Mouse (Mus musculus) heart, adult 8-10 months (tissue): Measurements from ENCODE around the gene C1qa. TPM values are rescaled to one million over a fixed set of nuclear protein-coding genes. Genes with fewer than 3 reads are reported as not detected.
A peak's percentile ranks its signal among the peaks of the same experiment; 100 is the strongest.

Source experiments
- DNase-seq: peaks from one replicate; pipeline ENCODE4 v3.0.0; 2022; ENCODE audit warnings: low spot score
- total RNA-seq, 4 experiments: library from RNA; stranded (reverse); gene quantifications; 2 replicates each; pipeline ENCODE4 v1.2.4; 2022

The C1qa gene
- total RNA-seq, 4 experiments from 2014 or later = 23.6 to 36.8 (median 31.2) TPM

DNA sequence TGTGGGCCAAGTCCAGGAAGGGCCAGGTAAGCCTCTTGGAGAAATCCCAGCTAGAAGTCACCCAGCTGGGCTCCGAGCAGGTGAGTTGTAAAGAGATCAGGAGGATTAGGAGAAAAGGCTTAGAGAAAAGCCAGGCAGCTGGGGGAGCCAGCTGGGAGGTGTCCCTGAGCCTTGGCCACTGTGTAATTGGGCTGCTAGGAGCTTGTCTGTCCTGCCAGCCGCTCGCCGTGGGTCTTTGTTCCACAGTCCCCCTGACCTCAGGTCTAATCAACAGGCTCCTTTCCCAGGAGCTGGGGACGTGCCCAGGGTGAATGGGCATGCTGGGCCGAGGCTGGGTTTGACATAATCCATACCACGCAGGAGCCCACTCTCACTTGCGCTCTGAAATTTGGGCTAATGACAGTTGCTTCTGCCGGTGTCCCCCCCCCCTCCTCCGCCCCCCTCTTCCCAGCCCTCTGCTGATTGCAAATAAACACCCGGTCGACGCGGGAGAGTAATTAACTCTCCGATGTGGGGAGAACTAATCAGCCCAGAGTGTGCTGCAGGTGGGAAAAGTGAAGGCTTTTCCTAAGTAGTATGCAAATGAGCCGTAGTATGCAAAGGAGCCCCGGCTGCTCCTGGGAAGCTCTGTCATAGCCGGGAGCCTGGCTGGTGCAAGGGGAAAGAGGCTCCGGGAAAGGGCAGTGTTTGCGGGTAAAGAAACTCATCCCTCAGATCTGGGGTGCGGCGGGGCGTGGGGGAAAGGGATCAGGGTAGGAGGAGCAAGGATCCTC, 6.3 kb upstream of the C1qa start:
- DNase-seq = no peak

DNA sequence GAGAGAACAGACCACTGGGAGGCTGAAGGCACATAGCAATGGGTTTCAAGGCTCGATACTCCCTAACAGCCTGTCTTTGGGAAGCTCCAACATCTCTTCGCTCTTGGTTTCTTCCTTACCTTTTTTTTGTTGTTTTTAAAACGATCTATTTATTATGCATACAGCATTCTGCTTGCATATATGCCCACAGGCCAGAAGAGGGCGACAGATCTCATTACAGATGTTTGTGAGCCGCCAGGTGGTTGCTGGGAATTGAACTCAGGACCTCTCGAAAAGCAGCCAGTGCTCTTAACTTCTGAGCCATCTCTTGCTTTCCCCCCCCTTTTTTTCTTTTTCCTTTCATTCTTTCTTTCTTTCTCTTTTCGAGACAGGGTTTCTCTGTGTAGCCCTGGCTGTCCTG, 551 bp upstream of the C1qa start:
- DNase-seq = no peak

DNA sequence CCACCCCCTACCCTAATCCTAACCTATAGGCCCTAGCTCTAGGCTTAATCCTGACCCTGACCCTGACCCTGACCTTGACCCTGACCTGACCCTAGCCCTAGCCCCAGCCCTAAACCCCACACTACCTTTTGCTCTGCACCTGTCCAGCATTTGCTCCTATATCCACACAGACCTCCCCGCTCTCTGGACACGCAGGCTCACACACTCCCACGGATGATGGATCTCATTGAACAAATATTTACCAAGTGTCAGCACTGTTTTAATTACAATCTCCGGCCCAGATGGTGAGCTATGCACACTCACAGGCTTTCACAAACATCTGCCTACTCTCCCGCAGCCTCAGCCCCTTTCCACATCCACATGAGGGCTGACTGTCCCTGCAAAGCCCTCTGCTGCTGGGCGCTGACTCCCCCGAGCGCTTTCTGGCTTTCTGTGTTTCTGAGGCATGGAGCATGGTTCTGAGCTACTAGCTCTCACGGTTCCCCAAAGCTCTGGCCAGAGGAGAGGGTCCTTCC, 462 bp downstream of the C1qa start:
- DNase-seq = no peak

DNA sequence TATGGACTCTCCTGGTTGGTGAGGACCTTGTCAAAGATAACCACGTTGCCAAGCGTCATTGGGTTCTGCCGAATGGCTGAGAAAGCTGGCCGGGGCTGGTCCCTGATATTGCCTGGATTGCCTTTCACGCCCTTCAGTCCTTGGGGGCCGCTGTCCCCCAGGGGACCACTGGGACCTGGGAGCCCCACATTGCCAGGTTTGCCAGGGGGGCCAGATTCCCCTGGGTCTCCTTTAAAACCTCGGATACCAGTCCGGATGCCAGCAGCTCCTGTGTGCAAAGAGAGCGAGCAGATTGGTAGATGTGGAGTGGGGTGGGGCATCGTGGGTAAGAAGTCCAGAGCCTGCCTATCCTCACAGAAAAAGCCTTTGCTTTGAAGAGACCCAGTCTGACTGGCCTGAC, 2.1 kb downstream of the C1qa start:
- no peak for DNase-seq

DNA sequence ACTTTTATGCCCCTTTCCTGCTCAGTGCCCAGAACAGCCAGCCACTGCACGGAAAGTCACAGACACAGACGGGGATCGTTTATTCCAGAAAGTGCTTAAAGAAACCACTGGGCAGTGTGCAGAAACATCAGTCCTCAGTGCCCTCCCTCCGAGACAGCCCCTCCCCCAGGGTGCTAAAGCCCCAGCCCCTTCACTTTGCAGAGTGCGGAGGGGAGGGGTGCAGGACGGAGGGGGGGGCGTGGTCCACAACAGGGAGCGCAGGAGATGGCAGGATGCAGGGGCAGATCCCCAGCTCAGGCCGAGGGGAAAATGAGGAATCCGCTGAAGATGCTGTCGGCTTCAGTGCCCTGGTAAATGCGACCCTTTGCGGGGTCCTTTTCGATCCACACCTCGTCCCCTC, 2.7 kb downstream of the C1qa start:
- no peak for DNase-seq

DNA sequence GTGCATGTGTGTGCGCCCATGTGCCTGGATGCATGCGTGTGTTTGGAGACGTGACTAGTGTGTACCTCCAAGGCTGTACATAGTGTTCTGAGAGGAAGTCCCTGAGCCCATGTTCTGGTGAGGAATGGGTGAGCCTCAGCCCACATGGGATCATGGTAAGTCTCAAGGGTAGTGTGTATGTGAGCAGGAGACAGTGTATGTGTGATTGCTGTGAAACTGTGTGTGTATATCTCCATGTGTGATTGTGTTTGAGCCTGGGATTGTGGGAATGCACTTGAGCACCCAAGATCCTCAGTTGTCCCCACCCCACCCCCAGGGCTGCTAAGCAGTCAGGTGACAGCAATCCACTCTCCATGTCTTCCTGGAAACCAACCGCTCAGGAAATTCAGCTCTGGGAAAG, 3.8 kb downstream of the C1qa start:
- no peak for DNase-seq

DNA sequence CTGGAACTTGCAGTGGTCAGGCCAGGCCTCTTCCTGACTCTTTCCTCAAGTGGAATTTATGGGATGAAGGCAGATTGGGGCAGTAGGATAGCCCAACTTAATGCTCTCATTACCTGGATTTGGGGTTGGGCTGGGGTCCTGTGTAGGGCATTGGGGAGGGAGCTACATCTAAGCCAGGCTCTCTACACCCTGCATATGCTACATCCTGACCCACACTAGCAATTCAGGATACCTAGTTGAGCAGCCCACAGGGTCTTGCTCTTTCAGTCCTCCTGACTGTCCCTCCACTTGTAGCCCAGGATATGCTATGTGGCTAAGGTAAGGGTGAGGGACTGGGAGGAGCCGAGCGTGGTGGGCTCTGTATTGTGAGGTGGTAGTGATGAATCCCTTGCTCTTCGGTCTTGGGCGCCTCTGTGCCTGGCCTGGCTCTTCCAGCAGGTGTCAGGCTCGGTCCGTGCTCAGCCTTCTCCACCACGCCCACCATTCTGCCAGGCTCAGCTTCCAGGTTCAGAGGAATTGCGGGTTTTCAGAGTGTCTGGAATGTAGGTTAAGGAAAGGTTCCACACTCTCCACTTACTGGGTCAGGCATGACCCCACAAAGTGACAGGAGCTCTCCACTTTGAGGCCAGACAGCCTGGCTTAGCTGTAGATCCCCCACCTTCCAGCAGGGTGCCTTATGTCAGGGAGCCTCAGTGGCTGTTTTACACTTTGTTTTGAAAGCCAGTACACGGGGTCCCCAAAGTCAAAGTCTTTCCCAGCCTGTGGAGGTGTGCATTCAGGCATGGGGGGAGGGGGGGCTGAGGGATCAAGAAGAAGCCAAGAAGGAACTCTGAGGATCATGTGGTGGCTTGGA, 4.7 kb downstream of the C1qa start:
- DNase-seq = no peak

DNA sequence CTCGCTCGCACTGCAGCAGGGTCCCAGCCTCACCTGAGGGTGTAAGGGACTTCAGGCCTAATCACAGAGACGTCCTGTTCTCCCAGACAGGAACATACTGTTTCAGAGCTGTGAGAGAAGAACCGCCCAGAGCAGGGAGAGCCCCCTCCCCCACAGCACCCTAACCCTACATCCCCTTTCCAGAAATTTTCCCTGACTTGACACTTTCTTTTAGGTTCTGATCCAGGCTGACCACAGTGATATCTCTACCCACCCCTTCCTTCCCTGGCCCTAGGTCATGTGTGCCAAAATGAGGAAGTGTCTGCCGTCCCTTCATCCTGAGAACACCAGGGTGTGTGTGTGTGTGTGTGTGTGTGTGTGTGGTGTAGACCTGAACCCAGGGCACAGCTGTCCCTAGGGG, 5.8 kb downstream of the C1qa start, which contains the start of gene C1qc:
Gene C1qc (minus strand): TSS at position 255 of the 400 bp plus-strand sequence.
- peak; percentile 56 for DNase-seq

DNA sequence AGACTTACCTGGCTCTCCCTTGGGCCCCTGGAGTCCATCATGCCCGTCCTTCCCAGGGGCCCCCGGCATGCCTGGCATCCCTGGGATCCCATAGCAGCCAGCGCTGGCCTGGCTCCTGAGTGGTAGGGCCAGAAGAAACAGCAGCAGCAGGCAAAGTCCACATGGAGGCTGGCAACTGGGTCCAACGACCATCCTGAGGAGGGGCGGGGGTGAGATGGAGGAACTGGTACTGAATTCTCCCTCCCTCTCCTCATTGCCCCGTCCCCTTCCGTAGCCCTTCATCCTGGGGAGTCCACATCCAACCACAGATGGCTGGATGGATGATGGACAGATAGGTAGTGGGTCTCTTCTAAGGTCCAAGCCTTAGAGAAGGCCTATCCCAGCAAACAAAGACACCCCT, 6.2 kb downstream of the C1qa start:
- DNase-seq = no peak

DNA sequence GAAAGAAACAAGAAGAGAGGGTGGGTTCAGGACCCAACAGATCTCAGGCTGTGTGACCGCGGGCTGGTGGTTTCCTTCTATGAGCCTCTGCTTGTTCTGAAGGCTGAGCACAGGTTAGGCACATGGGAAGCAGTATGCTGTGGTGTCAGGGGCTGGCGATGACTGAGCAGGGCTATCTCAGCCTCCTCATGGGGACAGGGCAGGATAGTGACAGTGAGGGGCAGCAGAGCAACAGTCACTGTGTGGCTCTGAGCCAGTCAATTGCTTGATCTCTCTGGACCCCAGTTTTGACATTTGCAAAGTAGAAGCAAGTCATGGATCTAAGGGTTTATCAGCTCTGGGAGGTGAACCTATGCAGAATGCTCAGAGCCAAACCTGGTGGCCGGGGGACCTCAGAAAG, 7.5 kb downstream of the C1qa start:
- no peak for DNase-seq

DNA sequence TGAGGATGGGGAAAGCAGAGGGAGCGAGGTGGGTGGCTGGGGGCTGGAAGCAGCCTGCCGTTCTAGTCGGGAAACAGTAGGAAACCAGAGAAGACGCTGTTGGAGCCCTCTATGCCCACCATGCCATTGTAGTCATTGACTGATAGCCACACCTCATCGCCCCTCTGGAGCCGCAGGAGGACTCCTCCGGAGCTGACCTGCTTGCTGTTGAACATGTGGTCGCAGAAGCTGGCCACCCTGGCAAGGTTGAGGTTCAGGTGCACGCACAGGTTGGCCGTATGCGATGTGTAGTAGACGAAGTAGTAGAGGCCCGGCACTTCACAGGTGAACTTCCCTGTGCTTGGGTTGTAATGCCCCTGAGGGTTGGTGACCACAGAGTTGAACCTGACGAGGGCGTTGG, 8.6 kb downstream of the C1qa start:
- no peak for DNase-seq

DNA sequence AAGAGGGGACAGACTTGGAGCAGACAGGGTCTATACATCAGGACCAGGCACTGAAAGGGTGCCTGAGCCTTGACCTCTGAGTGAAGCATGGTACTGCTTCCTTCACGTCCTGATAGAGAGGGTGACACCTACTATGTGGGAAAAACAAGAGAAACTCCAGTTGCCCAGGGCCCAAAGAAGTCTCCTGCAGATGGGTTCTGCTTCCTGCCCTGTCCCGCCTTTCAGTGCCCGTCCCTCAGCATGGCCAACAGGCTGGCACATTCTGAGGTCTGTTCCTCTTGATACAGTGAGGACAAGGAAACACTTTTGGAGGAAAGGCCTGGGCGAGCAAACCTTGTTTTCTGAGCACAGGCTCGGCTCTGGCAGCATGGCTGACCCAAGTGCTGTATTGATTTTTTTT, 10.9 kb downstream of the C1qa start:
- DNase-seq = no peak

DNA sequence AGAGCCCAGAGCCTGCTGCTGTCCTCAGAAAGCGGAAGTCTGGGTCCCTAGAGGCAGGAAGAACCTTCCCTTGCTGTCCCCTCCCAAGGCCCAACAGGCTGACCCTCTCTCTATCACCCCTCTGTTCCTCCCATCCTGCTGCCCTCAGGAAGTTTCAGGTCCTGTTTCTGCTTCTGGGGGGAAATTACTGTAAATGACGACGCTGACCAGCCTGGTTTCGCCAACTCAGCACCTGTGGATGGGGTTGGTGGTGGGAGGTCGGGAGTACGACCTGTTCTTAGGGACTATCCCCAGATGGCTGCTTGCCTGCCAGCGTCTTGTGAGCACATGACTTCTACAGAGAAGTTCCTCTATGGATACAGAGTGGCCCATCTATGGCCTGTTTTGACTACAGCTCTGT, 12.5 kb downstream of the C1qa start, which contains the start of gene C1qb:
Gene C1qb (minus strand): TSS at position 87 of the 400 bp plus-strand sequence.
- peak; percentile 53 for DNase-seq

DNA sequence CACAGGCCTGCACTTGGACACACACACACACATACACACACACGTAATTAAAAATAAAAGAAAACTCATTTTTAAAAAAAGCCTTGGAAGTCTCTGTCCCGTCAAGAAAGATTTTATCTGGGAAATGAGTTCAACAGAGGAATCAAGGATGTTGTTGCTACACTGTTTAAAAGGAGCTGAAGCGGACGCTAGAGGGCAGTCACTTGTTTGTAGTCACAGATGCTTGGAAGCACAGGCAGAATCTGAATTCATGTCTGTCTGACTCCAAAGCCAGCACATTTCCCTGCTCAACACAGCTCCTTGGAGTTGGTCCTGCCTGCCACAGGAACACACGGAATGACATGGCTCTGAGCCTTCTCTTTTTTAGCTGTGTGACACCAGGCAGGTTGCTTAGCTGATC, 20.0 kb downstream of the C1qa start:
- no peak for DNase-seq

DNA sequence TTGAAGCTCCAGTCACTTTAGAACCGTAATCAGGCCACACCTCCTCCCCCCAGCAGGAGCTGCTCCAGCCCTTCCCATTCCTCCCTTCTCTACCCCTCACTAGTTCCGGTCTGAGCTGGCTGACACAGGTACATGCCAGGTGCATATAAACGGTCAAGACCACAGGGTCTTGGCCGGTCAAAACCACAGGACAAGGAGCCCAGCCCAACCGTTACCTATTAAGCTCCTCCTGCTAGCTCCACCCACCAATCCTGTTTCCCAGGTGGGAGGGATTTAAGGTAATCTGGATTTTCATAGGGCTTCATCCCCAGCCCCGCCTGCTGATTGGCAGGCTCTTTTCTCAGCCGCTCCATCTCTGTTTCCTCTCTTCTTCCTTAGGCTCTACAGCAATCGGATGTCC, 20.4 kb downstream of the C1qa start:
- no peak for DNase-seq

DNA sequence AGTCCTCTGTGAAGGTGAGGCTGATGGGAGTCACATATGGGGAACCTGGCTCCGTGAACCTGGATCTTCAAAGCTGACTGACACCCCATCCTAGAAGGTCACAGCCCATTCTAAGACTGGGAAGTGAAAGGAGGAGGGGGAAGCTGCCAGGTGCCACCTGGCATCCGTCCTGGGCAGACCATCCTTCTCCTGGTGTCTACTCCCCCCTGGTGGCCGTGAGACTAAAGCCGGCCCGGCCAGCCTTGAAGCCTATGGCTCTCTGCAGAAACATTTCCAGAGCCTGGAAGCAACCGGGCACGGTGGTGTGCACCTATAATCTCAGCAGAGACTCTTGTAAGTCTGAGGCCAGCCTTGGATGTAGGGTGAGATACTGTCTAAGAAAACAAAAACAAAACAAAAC, 21.6 kb downstream of the C1qa start:
- DNase-seq = no peak

DNA sequence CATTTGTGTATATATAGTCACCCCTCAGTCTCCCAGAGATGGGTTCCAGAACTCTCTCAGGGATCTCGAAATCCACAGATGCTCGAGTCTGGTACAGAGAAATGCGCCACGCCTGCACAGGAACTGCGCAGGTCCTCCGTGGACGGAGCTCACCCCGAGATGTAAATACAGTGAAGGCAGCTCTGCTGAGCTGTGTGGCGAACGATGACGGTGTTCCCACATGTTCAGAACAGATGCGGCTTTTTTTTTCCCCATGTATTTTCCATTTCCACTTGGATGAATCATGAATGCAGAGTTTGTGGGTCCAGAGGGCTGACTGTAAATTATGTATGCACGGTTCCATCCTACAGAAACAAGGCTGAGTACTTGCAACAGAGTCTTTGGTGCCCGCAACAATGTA, 23.6 kb downstream of the C1qa start:
- no peak for DNase-seq

DNA sequence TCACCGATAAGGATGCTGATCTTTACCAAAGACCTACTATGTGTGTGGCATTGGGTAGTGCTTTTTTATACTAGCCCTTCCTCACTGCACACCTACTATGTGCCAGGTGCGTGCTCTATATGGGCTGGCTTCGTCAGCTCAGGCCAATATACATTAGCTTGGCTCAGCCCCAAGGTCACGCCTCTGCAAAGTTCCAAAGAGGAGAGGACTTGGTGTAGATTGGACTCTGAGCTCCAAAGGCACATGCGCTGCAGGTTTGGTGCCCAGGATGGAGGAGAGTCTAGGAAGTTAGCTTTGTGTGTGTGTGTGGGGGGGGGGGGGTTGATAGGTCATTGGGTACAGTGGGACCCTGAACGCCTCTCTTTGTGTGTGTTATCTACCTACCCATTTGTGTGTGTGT, 30.2 kb downstream of the C1qa start:
- DNase-seq = no peak

DNA sequence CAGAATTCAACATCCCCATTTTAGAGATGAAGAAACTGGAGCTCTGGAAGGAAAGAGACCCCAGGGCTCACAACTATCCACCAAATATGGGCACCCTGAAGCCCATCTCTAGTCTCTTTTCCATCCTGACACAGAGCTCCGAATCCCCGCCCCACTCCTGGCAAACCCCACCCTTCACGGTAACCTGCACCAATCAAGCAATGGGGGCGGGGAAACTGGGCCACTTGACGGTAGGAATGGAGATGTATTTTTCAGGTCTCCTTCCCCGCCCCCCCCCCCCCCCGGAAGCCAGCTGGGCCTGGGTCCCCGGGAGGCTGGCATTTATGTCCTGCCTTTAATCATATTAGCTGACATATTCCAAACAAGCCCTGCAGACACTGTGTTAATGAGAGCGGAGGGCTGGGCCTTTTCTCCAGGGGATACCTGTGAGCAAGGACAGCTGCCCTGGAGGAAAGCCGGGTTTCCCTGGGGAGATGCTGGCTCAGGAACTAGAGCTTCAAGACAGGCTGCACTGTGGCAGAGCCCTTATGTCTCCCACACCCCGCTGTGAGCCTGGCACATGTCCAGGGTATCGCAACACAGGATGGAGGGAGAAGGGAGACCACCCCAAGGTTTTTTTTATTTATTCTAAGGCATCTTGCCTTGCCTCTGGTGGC, 30.8 kb downstream of the C1qa start:
- no peak for DNase-seq

DNA sequence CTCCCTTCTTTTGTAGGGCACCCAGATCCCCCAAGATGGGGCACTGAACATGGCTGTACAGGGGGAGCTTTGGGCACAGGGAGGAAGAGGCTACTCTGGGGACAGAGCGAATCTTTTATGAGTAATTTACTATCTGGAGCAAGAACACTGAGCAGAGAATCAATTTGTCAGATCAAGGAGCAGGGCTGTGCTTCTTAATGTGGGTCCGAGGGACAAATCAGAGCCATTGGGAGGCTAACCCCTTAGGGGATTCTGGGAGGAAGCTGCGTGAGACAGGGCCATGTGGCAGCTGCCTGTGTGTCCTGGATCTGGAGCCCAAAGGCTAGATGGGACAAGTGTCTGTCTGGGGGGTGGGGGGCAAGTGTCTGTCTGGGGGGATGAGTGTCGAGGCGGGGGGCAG, 33.1 kb downstream of the C1qa start:
- DNase-seq = no peak

DNA sequence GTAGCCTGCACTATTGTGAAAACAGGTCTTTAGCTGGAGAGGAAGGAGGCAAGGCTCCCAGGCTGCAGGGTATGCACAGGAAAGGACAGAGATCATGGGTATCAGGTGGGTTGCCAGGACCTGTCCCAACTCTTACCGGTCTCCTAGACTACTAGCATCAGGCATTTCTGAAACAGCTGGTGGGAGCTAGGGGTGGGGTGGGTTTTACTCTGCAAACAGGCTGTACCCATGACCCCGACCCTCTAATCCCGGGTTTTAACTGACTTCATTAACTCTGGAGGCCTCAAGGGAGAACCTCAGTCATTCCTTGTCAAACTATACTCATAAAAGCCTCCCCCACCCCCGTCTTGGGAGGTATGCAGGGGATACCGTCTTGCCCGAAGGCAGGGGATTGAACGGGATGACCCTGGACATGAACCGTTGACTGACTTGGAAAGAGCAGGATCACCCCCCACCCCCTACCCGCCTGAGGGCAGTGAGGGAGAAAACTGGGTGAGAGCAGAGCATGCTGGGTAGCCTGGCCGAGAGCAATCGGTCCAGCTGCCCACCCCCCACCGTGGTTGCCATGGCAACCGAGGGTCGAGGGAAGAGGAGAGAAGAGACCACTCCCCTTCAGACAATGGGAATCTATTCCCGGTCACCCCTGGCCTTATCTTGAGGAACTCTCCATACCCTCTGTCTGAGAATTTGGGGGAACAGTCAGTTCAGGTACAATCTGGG, 33.7 kb downstream of the C1qa start:
- DNase-seq = no peak

DNA sequence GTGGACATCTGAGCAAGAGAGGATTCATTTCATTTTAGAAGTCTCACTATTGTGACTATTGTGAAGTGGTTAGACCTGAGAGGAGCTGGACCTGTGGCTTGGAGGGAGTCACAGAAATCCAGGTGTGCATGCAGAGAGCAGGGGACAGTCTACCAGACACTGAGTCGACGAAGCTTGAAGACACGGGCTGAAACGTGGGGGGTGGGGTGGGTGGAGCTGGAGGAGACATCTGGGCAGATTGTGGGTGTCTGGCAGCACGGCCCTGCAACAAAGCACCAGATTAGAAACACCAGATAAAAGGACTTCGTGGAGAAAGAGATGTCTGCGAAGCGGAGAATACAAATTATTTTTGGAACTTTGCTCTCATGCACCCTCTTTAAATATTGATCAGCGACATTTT, 35.1 kb downstream of the C1qa start:
- no peak for DNase-seq
